ENCODE assay signal across 24 mouse cellular contexts in the genomic region with DNA sequence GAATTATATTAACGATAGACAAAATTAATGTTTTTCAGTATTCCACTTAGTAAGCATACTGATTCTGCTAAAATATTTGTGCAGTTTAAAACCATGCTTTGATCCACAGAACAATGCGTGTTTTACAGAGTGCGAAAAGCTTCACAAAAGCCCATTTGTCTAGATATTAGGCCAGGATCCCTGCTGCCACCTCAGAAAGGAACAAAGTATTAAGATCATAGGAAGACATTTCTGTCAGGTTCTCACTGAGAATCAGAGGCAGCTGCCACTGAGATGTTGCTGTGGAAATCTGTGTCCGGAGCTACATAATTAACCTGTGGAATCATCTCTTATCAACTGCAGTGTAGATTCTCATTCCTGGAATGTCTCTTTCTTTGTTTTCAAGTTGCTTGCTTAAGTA.
DNase-seq lines count a peak whose midpoint lies in the region; ATAC-seq and TF ChIP-seq lines count a peak whose summit lies in the region.
"Had no signal": no experiment of that assay in that cellular context is flagged by ENCODE, and none has a peak within 500 bp of the region (broad histone marks: within the 10 kb centered on the region; RNA-seq: fewer than 3 reads in every experiment).

No protein-coding gene starts in this region.

- H3K4me2 ChIP-seq in forebrain, embryonic 13.5 days: no peak overlapping the region
- no peak overlapping the region for H3K4me2 ChIP-seq in forebrain, embryonic 16.5 days (ENCODE audit: low read length)
- no peak overlapping the region for H3K4me2 ChIP-seq in hindbrain, embryonic 15.5 days
- 0 out of 2 replicates have a peak overlapping the region, but pooled peaks have one; percentile 18 for H3K4me2 ChIP-seq in midbrain, postnatal 0 days (ENCODE audit: low read depth, low read length, poor library complexity, severe bottlenecking)
- H3K4me2 ChIP-seq: heart, embryonic 13.5 days; liver, embryonic 12.5 days had no signal

- no peak for DNase-seq in layer of hippocampus, adult 2 months (ENCODE audit: low spot score in 2 of 2)
- DNase-seq in layer of hippocampus, adult 11-12 months (ENCODE audit: low spot score): no peak
- DNase-seq in midbrain, postnatal 0 days (ENCODE audit: low spot score): no peak
- no peak for DNase-seq in thymus, postnatal 25 days
- DNase-seq: adrenal gland, postnatal 14 days; cerebellum, adult 11-12 months; cerebellum, postnatal 25 days; gastrocnemius, adult 2 months; kidney, adult 9 months; kidney, postnatal 25 days; layer of hippocampus, adult 9-11 months; lung, adult 2 months; right cerebral cortex, adult 18-20 months; thymus, postnatal 36 days had no signal

- H3K27ac ChIP-seq in forebrain, embryonic 13.5 days: 0 out of 2 replicates have a peak overlapping the region, but pooled peaks have one; percentile 7
- no peak overlapping the region for H3K27ac ChIP-seq in forebrain, embryonic 16.5 days (ENCODE audit: low read length)
- H3K27ac ChIP-seq in layer of hippocampus, adult 2 months: peak overlapping the region; percentile 89
- H3K27ac ChIP-seq in hindbrain, embryonic 15.5 days (replicated peaks): peak overlapping the region; percentile 69; the same call in 1 of the 2 replicates
- H3K27ac ChIP-seq in midbrain, postnatal 0 days (ENCODE audit: low read depth, low read length): 0 out of 2 replicates have a peak overlapping the region, but pooled peaks have one; percentile 44
- H3K27ac ChIP-seq: gastrocnemius, adult 2 months; heart, embryonic 13.5 days; liver, embryonic 12.5 days had no signal

- H3K4me3 ChIP-seq in forebrain, embryonic 13.5 days: no peak overlapping the region
- no peak overlapping the region for H3K4me3 ChIP-seq in forebrain, embryonic 16.5 days (replicated peaks; ENCODE audit: low read length)
- no peak overlapping the region for H3K4me3 ChIP-seq in layer of hippocampus, adult 2 months
- H3K4me3 ChIP-seq in hindbrain, embryonic 15.5 days: no peak overlapping the region
- no peak overlapping the region for H3K4me3 ChIP-seq in midbrain, postnatal 0 days (ENCODE audit: low read depth, low read length)
- H3K4me3 ChIP-seq: gastrocnemius, adult 2 months; heart, embryonic 13.5 days; liver, embryonic 12.5 days; megakaryocyte, embryonic 14.5 days; myocyte had no signal

- WGBS in forebrain, embryonic 13.5 days: 21% methylated on average over 4 of the region's 4 CpGs
- WGBS in forebrain, embryonic 16.5 days: 27% methylated on average over 4 of the region's 4 CpGs
- WGBS in hindbrain, embryonic 15.5 days: 42% methylated on average over 4 of the region's 4 CpGs
- WGBS in midbrain, postnatal 0 days: 23% methylated on average over 4 of the region's 4 CpGs

- peaks cover 20% of the 10 kb centered on the region for H3K4me1 ChIP-seq in forebrain, embryonic 13.5 days
- H3K4me1 ChIP-seq in forebrain, embryonic 16.5 days (replicated peaks; ENCODE audit: control insufficient read depth, insufficient read depth, low read length): peaks cover 6% of the 10 kb centered on the region
- peaks cover 16% of the 10 kb centered on the region for H3K4me1 ChIP-seq in hindbrain, embryonic 15.5 days (replicated peaks)
- peaks cover 10% of the 10 kb centered on the region; the same call in 1 of the 2 replicates for H3K4me1 ChIP-seq in midbrain, postnatal 0 days (ENCODE audit: insufficient read depth, low read length)
- H3K4me1 ChIP-seq: liver, embryonic 12.5 days; megakaryocyte, embryonic 14.5 days had no signal

- H3K9me3 ChIP-seq in forebrain, embryonic 13.5 days (replicated peaks): no peaks in the 10 kb centered on the region
- H3K9me3 ChIP-seq in forebrain, embryonic 16.5 days (ENCODE audit: control insufficient read depth, low read length): no peaks in the 10 kb centered on the region
- H3K9me3 ChIP-seq in hindbrain, embryonic 15.5 days: no peaks in the 10 kb centered on the region
- H3K9me3 ChIP-seq in midbrain, postnatal 0 days (ENCODE audit: low read length): no peaks in the 10 kb centered on the region
- H3K9me3 ChIP-seq: heart, embryonic 13.5 days; liver, embryonic 12.5 days; megakaryocyte, embryonic 14.5 days had no signal

- ATAC-seq in forebrain, embryonic 13.5 days: peak; percentile 12; the same call in 1 of the 2 replicates
- no peak for ATAC-seq in forebrain, embryonic 16.5 days
- no peak for ATAC-seq in hindbrain, embryonic 15.5 days (ENCODE audit: low FRiP score, low read depth)
- ATAC-seq in midbrain, postnatal 0 days (ENCODE audit: low FRiP score): no peak
- no peak for ATAC-seq in erythroid progenitor cell, adult 5-6 weeks (replicated peaks; ENCODE audit: low FRiP score, poor library complexity, severe bottlenecking)
- ATAC-seq: activated CD4-positive, CD25-positive, alpha-beta regulatory T cell, adult 4 months; CD4-positive, CD25-positive, alpha-beta regulatory T cell, adult 4 months; liver, embryonic 12.5 days had no signal

- no peaks in the 10 kb centered on the region for H3K36me3 ChIP-seq in forebrain, embryonic 13.5 days (ENCODE audit: poor library complexity, severe bottlenecking)
- H3K36me3 ChIP-seq in forebrain, embryonic 16.5 days (ENCODE audit: control insufficient read depth, insufficient read depth): no peaks in the 10 kb centered on the region
- no peaks in the 10 kb centered on the region for H3K36me3 ChIP-seq in hindbrain, embryonic 15.5 days
- H3K36me3 ChIP-seq in midbrain, postnatal 0 days (ENCODE audit: insufficient read depth, low read length): no peaks in the 10 kb centered on the region
- H3K36me3 ChIP-seq: heart, embryonic 13.5 days; liver, embryonic 12.5 days had no signal

- TF ChIP-seq CTCF in layer of hippocampus, adult 2 months (conservative IDR thresholded peaks at IDR 0.05): no peak
- TF ChIP-seq CTCF in midbrain, postnatal 0 days (IDR thresholded peaks at IDR 0.05): no peak

- H3K27me3 ChIP-seq in forebrain, embryonic 13.5 days: no peaks in the 10 kb centered on the region
- H3K27me3 ChIP-seq in forebrain, embryonic 16.5 days (replicated peaks; ENCODE audit: control insufficient read depth, insufficient read depth, low read length): no peaks in the 10 kb centered on the region
- no peaks in the 10 kb centered on the region for H3K27me3 ChIP-seq in hindbrain, embryonic 15.5 days
- no peaks in the 10 kb centered on the region for H3K27me3 ChIP-seq in midbrain, postnatal 0 days (ENCODE audit: insufficient read depth, low read length)
- H3K27me3 ChIP-seq: heart, embryonic 13.5 days; liver, embryonic 12.5 days; megakaryocyte, embryonic 14.5 days had no signal

- no peak overlapping the region for H3K9ac ChIP-seq in forebrain, embryonic 13.5 days
- no peak overlapping the region; the same call in 1 of the 2 replicates for H3K9ac ChIP-seq in forebrain, embryonic 16.5 days (replicated peaks; ENCODE audit: low read depth, low read length)
- H3K9ac ChIP-seq in hindbrain, embryonic 15.5 days: no peak overlapping the region
- H3K9ac ChIP-seq in midbrain, postnatal 0 days (replicated peaks; ENCODE audit: low read length, poor library complexity, severe bottlenecking): no peak overlapping the region
- H3K9ac ChIP-seq: heart, embryonic 13.5 days; liver, embryonic 12.5 days had no signal
